Mouse (Mus musculus): ENCODE measurements at regions not wholly inside any gene's neighbourhood (a gene's known extent, or its start where the extent isn't known, plus 50 kb on each side); places are given as distances from the start of the nearest gene placed in this dataset.

- no peak for DNase-seq (ENCODE audit: low read depth, low spot score)
Measured at GRCm38 (mm10) chr13:101127262-101127661, 294.0 kb upstream of the Slc30a5 start.

- DNase-seq (ENCODE audit: low read depth, low spot score): peak; percentile 40
Measured at GRCm38 (mm10) chr13:101117311-101117710, 284.1 kb upstream of the Slc30a5 start.

GRCm38 (mm10) chr13:101115296-101115695 lies 282.1 kb upstream of the Slc30a5 start:
- DNase-seq (ENCODE audit: low read depth, low spot score): no peak

- no peak for DNase-seq (ENCODE audit: low read depth, low spot score)
Measured at GRCm38 (mm10) chr13:101112176-101112575, 278.9 kb upstream of the Slc30a5 start.

GRCm38 (mm10) chr13:101111773-101112172 lies 278.5 kb upstream of the Slc30a5 start:
- DNase-seq (ENCODE audit: low read depth, low spot score): no peak

GRCm38 (mm10) chr13:101100621-101101020 lies 267.4 kb upstream of the Slc30a5 start:
- DNase-seq (ENCODE audit: low read depth, low spot score): no peak

GRCm38 (mm10) chr13:101096856-101097255 lies 263.6 kb upstream of the Slc30a5 start:
- DNase-seq (ENCODE audit: low read depth, low spot score): no peak

- no peak for DNase-seq (ENCODE audit: low read depth, low spot score)
Measured at GRCm38 (mm10) chr13:101096221-101096620, 263.0 kb upstream of the Slc30a5 start.

GRCm38 (mm10) chr13:101095057-101095831 lies 262.0 kb upstream of the Slc30a5 start:
- no peak for DNase-seq (ENCODE audit: low read depth, low spot score)

- DNase-seq (ENCODE audit: low read depth, low spot score): no peak
Measured at GRCm38 (mm10) chr13:101092743-101093131, 259.5 kb upstream of the Slc30a5 start.

- DNase-seq (ENCODE audit: low read depth, low spot score): no peak
Measured at GRCm38 (mm10) chr13:101092033-101092742, 259.0 kb upstream of the Slc30a5 start.

GRCm38 (mm10) chr13:101085182-101085581 lies 252.0 kb upstream of the Slc30a5 start:
- DNase-seq (ENCODE audit: low read depth, low spot score): no peak

GRCm38 (mm10) chr13:101084193-101084592 lies 251.0 kb upstream of the Slc30a5 start:
- no peak for DNase-seq (ENCODE audit: low read depth, low spot score)

GRCm38 (mm10) chr13:101083416-101083815 lies 250.2 kb upstream of the Slc30a5 start:
- DNase-seq (ENCODE audit: low read depth, low spot score): no peak

- no peak for DNase-seq (ENCODE audit: low read depth, low spot score)
Measured at GRCm38 (mm10) chr13:101068489-101068888, 235.3 kb upstream of the Slc30a5 start.

- no peak for DNase-seq (ENCODE audit: low read depth, low spot score)
Measured at GRCm38 (mm10) chr13:101062582-101062981, 229.4 kb upstream of the Slc30a5 start.

GRCm38 (mm10) chr13:101061233-101062144 lies 228.3 kb upstream of the Slc30a5 start:
- no peak for DNase-seq (ENCODE audit: low read depth, low spot score)

GRCm38 (mm10) chr13:101049511-101049910 lies 216.3 kb upstream of the Slc30a5 start:
- DNase-seq (ENCODE audit: low read depth, low spot score): no peak

- DNase-seq (ENCODE audit: low read depth, low spot score): peak; percentile 60
Measured at GRCm38 (mm10) chr13:101032594-101032993, 199.4 kb upstream of the Slc30a5 start.

- no peak for DNase-seq (ENCODE audit: low read depth, low spot score)
Measured at GRCm38 (mm10) chr13:101026043-101026442, 192.8 kb upstream of the Slc30a5 start.

GRCm38 (mm10) chr13:101025488-101025887 lies 192.3 kb upstream of the Slc30a5 start:
- no peak for DNase-seq (ENCODE audit: low read depth, low spot score)

GRCm38 (mm10) chr13:101024971-101025370 lies 191.7 kb upstream of the Slc30a5 start:
- no peak for DNase-seq (ENCODE audit: low read depth, low spot score)
